Mouse (Mus musculus) heart, adult 2 months (tissue): ENCODE measurements at regions not wholly inside any gene's neighbourhood (a gene's known extent, or its start where the extent isn't known, plus 50 kb on each side); places are given as distances from the start of the nearest gene placed in this dataset.

ENCODE experiments used
- CTCF ChIP-seq: fragments of 200-600 bp; IDR thresholded peaks from 2 replicates; pipeline ENCODE4 v1.8.1; 2022; ENCODE audit warnings: antibody characterized with exemption, mild to moderate bottlenecking, moderate library complexity
- POLR2A ChIP-seq: fragments of 200-500 bp; IDR thresholded peaks from 2 replicates; pipeline ENCODE4 v1.6.1; 2011; ENCODE audit warnings: mild to moderate bottlenecking, low read depth, low read length, control low read depth; ENCODE audit not compliant: insufficient read depth

GRCm38 (mm10) chr3:39360278-39360677 is 473.5 kb downstream of the Fat4 start:
- TF ChIP-seq POLR2A, result no peak
- no peak for TF ChIP-seq CTCF
